Mouse (Mus musculus) CD8-positive naive resting alpha-beta T cell, adult 2 months (primary cell): ENCODE measurements around the gene Olfr1454.

Experiments used
- DNase-seq, 2 experiments: peaks; one replicate each; pipeline ENCODE4 v3.0.0; 2022; ENCODE audit warnings: low read depth in 2 of 2, low spot score in 2 of 2

The Olfr1454 gene

DNA sequence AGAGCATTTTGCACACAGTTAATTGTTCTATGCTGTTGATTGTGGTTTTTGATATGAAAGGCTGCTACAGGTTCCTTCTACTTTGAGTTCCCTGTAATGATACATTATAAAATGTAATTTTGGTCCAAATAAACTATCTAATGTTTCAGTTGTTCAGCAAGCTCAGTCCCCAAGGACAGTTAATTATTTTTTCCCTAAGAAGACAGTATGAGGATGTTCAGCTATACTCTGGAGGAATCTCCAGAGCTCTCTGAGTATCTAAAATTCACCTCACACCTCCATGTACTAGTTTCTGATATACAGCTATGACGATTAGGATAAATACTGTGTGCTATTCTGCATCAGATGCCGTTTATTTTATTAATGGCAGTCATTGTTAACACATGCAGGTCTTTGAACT lies at the start of gene Olfr1454:
Olfr1454 (plus strand) TSS at position 301 of the 400 bp plus-strand sequence.
- DNase-seq: no peak

DNA sequence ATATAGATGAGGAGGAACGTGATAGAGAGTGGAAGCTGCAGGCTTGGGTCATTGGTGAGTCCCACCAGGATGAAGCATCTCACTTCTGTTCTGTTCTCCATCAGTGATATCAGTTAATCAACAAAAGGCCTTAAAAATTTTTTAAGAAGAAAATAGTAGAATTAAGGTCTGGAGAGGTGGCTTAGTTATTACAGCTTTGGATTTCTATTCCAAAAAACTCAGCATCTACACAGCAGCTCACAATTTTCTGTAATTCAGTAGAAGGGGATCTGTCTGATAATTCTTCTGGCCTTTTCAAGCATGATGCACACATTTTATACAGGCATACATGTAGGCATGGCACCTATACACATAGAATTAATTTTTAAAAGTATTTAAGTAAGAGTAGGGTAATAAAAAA lies 32.2 kb upstream of the Olfr1454 start, which contains the start of gene Olfr1453:
Olfr1453 (minus strand) TSS at position 101 of the 400 bp plus-strand sequence.
- DNase-seq: no peak

DNA sequence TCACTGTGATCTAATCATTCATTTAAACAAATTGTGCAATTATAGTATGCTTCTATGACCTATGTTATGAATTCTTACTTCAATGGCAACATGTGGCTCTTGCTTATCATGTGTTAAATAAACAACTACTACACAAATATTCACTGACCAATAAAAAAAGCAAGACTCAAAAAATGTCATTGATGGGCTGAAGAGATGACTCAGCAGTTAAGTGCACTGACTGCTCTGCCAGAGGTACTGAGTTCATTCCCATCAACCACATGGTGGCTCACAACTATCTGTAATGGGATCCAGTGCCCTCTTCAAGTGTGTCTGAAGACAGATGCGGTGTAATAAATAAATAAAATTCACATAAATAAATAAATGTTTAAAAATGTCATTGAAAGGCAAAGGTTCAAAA lies 33.5 kb downstream of the Olfr1454 start:
- DNase-seq: no peak

DNA sequence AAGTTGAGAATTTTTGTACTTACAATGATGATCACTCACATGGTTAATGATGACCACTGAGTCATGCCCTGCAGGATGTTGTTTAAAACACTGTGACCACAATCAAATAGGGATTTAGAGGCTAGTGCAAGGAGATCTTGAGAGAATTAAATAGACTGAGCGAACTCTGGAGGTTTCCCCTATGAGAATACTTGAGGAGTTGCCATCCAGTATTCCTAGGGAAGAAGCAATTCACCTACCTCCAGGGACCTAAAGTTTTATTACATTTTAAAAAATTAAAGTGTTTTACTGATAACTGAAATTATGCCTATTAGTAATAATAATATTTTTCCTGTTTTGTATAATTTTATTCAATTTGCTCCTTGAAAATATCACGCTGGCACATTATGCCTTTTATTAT lies 37.4 kb downstream of the Olfr1454 start, which contains the start of gene Olfr1457:
Olfr1457 (minus strand) TSS at position 101 of the 400 bp plus-strand sequence.
- DNase-seq: no peak

DNA sequence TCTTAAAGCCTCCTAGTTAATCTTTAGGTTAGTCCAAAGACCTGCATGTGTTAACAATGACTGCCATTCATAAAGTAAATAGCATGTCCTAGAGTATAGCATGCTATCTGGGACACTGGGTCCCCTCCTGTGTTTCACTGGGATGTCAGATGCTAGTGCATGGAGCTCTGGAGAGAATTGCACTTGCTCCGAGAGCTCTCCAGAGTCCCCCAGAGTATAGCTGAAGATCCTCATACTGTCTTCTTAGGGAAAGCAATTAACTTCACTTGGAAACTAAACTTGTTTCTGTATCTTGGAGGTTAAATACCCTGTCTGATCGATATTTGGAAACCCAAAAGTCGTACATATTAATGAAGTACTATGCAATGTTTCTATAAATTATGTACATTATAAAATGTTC lies 46.3 kb downstream of the Olfr1454 start, which contains the start of gene Olfr1458:
Olfr1458 (minus strand) TSS at position 101 of the 400 bp plus-strand sequence.
- DNase-seq: no peak
